Mouse (Mus musculus) neural tube, embryonic 13.5 days (tissue): Measurements from ENCODE around the gene Sf3b3. TPM values are rescaled to one million over a fixed set of nuclear protein-coding genes. Genes with fewer than 3 reads are reported as not detected.

ENCODE experiments used
- ATAC-seq: fragments of 200-750 bp; cut with Nextera tagmentation; 2 replicates; pipeline ENCODE4 v1.8.0; 2017; ENCODE audit warnings: low read depth, mild to moderate bottlenecking, moderate TSS enrichment, moderate library complexity
- H3K27ac ChIP-seq: fragments of 300-500 bp; sonication (generic); replicated peaks from 2 replicates; pipeline ENCODE4 v1.5.1; 2015; ENCODE audit warnings: moderate library complexity, mild to moderate bottlenecking, inconsistent platforms
- H3K27me3 ChIP-seq: fragments of 300-500 bp; sonication (generic); 2 replicates; pipeline ENCODE4 v1.6.1; 2015; ENCODE audit warnings: mild to moderate bottlenecking, inconsistent platforms
- H3K36me3 ChIP-seq: fragments of 300-500 bp; sonication (generic); 2 replicates; pipeline ENCODE4 v1.6.1; 2015; ENCODE audit warnings: mild to moderate bottlenecking, inconsistent platforms
- H3K4me1 ChIP-seq: fragments of 300-500 bp; sonication (generic); replicated peaks from 2 replicates; pipeline ENCODE4 v1.6.1; 2015; ENCODE audit warnings: inconsistent platforms
- H3K4me2 ChIP-seq: fragments of 300-500 bp; sonication (generic); 2 replicates; pipeline ENCODE4 v1.6.1; 2015; ENCODE audit warnings: inconsistent platforms, mild to moderate bottlenecking, moderate library complexity
- H3K4me3 ChIP-seq: fragments of 300-500 bp; sonication (generic); 2 replicates; pipeline ENCODE4 v1.5.1; 2015; ENCODE audit warnings: mild to moderate bottlenecking, inconsistent platforms
- H3K9ac ChIP-seq: fragments of 300-500 bp; sonication (generic); 2 replicates; pipeline ENCODE4 v1.6.1; 2015; ENCODE audit warnings: moderate library complexity, mild to moderate bottlenecking, inconsistent platforms
- H3K9me3 ChIP-seq: fragments of 300-500 bp; sonication (generic); 2 replicates; pipeline ENCODE4 v1.6.1; 2016; ENCODE audit warnings: inconsistent platforms
- WGBS: fragments of 180-500 bp; shearing (Covaris S2); methylation state at CpG from one replicate; pipeline ENCODE4 v1.1.7; 2015; 5-methylcytosine and 5-hydroxymethylcytosine counted together
- polyA plus RNA-seq: library from polyadenylated mRNA; unstranded; fragments of >200 nt; fragmentation: Nextera tagmentation; extraction: Ambion mirVana; gene quantifications from 2 replicates; pipeline ENCODE4 v1.2.1, GENCODE M21; 2015

Sf3b3 gene
- polyA plus RNA-seq, 1 experiment from 2014 or later, result 93.9 TPM

DNA sequence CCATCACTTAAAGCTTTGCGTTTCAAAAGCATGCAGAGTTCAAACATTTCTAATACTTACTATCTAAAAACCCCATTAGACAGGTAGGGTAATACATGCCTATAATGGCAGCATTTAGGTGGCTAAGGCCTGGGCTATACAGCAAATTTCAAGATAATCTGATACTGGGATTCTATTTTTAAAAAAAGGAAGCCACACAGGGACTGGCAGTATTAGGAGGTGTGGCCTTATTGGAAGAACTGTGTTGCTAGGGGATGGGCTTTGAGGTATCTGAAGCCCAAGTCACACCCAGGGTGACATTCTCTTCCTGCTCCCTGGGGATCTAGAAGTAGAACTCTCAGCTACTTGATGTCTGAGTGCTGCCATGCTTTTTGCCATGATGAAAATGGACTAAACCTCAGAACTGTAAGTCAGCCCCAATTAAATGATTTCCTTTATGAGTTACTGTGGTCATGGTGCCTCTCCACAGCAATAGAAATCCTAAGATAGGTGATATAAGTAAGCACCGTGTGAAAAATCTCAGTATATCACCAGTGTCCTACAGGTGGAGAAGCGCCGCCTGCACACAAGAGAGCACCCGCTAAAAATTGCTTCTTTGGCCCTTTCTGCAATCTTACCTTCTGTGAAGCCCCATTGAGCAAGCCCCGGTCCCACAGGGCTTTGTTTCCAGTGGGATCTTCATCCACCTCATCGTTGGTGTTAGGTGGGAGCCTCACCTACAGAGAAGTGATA, 34.1 kb downstream of the Sf3b3 start:
- H3K4me3 ChIP-seq, result no peak overlapping the region
- no peak overlapping the region for H3K9ac ChIP-seq
- no peaks in the 10 kb centered on the region for H3K4me1 ChIP-seq
- WGBS, result 96% methylated on average over 7 of the region's 7 CpGs
- H3K4me2 ChIP-seq, result no peak overlapping the region
- H3K27ac ChIP-seq, result no peak overlapping the region
- no peaks in the 10 kb centered on the region for H3K9me3 ChIP-seq
- no peak for ATAC-seq
- H3K27me3 ChIP-seq, result no peaks in the 10 kb centered on the region
- H3K36me3 ChIP-seq, result peaks cover 92% of the 10 kb centered on the region

DNA sequence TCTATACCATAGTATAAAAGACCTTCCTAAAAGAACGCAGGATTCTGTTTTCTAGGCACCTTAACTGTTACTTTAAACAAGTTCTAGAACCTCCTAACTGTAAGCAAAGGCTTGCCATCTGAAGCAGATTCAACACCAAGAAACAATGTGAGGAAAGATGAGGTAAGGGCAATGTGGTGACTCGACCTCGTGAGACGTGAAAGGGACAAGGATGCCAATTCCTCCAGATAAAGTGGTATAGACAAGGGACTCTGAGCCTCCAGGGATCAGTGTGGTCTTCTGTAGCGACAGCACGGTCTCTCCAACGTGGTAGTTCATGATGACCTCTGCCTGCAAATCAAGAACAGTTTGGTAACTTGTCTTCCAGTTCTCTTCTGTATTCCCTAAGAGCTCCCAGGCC, 34.8 kb downstream of the Sf3b3 start:
- H3K27me3 ChIP-seq, result no peaks in the 10 kb centered on the region
- no peak overlapping the region for H3K4me2 ChIP-seq
- 96% methylated on average over 7 of the region's 7 CpGs for WGBS
- H3K9ac ChIP-seq, result no peak overlapping the region
- no peak overlapping the region for H3K27ac ChIP-seq
- H3K4me3 ChIP-seq, result no peak overlapping the region
- peaks cover 85% of the 10 kb centered on the region for H3K36me3 ChIP-seq
- no peaks in the 10 kb centered on the region for H3K9me3 ChIP-seq
- ATAC-seq, result no peak
- no peaks in the 10 kb centered on the region for H3K4me1 ChIP-seq

DNA sequence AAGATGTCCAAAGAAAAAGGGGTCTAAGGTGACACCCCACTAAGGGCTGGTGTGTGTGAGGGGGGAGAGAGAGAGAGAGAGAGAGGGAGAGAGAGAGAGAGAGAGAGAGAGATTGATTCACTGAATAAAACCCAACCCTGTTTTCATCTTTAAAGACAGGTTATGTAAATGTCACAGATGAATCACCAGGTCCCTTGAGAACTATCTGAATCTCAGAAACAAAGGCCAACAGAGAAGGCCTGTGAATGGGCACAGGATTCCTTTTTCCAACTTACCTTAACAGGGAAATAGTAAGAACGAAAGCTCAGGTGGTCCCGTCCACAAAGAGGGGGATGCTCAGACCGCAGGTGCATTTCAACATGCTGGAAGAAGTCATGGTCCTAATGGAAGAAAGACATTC, 35.5 kb downstream of the Sf3b3 start:
- WGBS, result 96% methylated on average over 3 of the region's 3 CpGs
- H3K9ac ChIP-seq, result no peak overlapping the region
- H3K4me1 ChIP-seq, result no peaks in the 10 kb centered on the region

DNA sequence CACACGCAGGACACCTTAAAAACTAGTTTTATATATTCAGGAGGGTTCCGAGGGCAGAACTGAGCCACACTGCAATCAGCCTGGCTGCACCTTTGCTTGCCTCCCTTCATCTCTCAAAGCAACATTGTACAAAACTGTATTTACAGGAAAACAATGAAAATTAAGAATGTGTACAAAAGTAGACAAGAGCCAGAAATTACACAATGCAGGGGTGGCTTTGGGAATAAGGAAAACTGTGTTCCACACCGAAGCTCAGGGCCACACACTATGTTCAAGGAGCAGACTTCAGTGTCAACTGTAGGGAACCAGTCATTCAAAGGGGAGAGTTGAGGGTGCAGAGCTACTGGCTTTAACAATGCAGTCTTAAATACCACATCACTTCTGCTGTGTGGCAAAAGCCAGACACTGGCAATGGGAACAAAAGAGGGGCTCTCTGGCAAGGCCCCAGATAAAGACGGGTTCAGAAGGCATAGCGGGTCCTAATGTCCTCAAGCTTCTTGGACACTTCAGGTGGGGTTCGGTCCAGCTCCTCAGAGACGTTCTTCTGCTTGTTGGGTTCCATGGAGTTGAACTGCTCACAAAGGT, 36.0 kb downstream of the Sf3b3 start:
- 90% methylated on average over 7 of the region's 7 CpGs for WGBS
- Histone ChIP-seq H3K4me2 (no peak overlapping the region), H3K9ac (no peak overlapping the region), H3K4me3 (no peak overlapping the region), H3K9me3 (no peaks in the 10 kb centered on the region), H3K4me1 (no peaks in the 10 kb centered on the region), H3K27ac (no peak overlapping the region), H3K36me3 (peaks cover 72% of the 10 kb centered on the region), H3K27me3 (no peaks in the 10 kb centered on the region)
- no peak for ATAC-seq

More for the DNA sequence above, 35.5 kb downstream of the Sf3b3 start:
- H3K27me3 ChIP-seq, result no peaks in the 10 kb centered on the region
- H3K9me3 ChIP-seq, result no peaks in the 10 kb centered on the region
- no peak for ATAC-seq
- H3K27ac ChIP-seq, result no peak overlapping the region
- peaks cover 78% of the 10 kb centered on the region for H3K36me3 ChIP-seq
- H3K4me2 ChIP-seq, result no peak overlapping the region
- H3K4me3 ChIP-seq, result no peak overlapping the region

DNA sequence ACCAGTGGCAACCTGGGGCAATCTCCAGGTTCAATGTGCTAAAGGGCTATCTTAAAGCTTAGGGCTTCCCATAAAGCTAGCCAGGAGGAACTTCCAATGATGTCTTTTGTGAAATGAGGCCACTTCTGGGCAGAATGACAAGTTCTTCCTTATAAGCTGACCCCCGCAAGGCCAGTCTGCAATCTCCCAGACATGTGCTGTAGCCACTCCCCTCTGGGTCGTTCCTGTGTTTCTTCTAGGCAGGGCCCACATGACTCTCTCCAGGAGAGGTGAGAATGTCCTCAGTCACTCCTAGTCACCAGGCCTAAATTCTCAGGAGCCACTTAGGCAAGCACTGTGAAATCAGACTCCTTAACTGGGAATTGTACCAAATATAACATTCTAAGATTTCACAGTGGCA, 36.8 kb downstream of the Sf3b3 start:
- Histone ChIP-seq H3K27me3 (no peaks in the 10 kb centered on the region), H3K9me3 (no peaks in the 10 kb centered on the region), H3K27ac (no peak overlapping the region), H3K36me3 (peaks cover 65% of the 10 kb centered on the region), H3K4me2 (no peak overlapping the region), H3K4me3 (no peak overlapping the region), H3K4me1 (no peaks in the 10 kb centered on the region), H3K9ac (no peak overlapping the region)
- ATAC-seq, result no peak
- 66% methylated on average over 2 of the region's 2 CpGs for WGBS

DNA sequence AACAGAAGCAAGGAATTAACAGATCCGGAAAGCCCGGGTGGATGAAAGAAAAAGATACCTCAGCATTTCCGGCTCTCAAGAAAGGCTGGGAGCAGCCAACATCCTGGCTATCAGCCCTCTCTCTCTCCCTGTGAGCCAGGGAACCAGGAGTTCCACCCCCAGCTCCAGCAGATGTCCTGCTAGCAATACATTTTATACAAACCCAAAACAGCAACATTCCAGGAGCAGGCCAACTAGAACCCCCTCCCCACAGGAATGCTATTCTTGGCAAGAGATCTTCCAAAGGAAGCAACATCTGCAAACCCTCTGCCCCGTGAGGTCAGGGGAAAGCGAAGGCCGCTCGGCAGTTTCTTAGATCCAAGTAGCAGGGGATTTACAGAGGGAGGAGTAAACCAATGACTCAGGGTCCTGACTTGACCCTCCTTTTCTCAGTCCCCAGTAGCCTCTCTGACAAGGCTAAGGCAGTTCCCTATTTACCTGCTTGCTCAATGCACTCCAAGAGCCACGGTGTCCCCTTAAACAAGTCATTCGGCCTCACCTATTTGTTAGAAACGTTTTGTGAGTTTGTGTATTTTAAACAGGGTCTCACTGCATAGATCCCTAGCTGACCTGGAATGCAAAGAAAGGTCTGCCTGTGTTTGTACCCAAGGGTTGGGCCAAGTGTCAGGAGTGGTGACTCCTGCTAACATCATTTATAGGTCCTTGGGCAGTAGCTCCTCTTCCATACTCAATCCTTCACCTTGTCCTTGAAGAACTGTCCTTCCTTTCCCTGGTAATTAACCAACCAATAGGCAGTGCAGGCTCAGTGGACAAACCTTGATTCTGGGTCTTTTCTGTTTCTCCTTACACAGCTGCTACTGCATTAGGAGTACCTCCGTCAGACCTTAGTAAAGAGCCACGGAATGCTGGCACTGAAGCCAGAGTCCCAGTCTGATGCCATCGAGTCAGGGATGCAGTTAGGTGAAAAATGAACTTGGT, 37.8 kb downstream of the Sf3b3 start:
- Histone ChIP-seq H3K4me1 (no peaks in the 10 kb centered on the region), H3K9ac (no peak overlapping the region), H3K36me3 (peaks cover 55% of the 10 kb centered on the region), H3K4me3 (no peak overlapping the region), H3K9me3 (no peaks in the 10 kb centered on the region), H3K4me2 (no peak overlapping the region), H3K27ac (peak overlapping the region; percentile 33; the same call in 1 of the 2 replicates), H3K27me3 (no peaks in the 10 kb centered on the region)
- WGBS, result 66% methylated on average over 13 of the region's 13 CpGs
- ATAC-seq, result no peak

DNA sequence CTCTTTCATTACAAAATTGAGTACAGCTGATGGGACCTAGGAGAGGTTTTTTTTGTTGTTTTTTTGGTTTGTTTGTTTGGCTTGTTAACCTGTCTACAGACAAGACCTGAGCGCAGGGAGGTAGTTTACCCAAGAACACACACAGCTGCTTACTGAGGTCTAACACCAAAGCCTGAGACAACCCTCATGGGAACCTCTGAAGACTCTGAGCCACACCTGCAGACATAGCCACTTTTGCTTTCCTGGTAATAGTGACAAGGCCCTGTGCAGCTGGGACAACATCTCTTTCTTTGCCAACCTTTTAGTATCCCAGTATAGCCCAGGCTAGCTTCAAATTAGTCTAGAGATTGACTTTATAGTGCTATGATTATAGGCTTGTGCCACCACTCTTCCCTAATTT, 40.4 kb downstream of the Sf3b3 start:
- Histone ChIP-seq H3K27ac (no peak overlapping the region), H3K4me2 (no peak overlapping the region), H3K27me3 (no peaks in the 10 kb centered on the region), H3K9ac (no peak overlapping the region), H3K4me1 (no peaks in the 10 kb centered on the region), H3K36me3 (peaks cover 28% of the 10 kb centered on the region), H3K4me3 (no peak overlapping the region), H3K9me3 (no peaks in the 10 kb centered on the region)
- 96% methylated on average over 1 of the region's 1 CpGs for WGBS
- no peak for ATAC-seq

DNA sequence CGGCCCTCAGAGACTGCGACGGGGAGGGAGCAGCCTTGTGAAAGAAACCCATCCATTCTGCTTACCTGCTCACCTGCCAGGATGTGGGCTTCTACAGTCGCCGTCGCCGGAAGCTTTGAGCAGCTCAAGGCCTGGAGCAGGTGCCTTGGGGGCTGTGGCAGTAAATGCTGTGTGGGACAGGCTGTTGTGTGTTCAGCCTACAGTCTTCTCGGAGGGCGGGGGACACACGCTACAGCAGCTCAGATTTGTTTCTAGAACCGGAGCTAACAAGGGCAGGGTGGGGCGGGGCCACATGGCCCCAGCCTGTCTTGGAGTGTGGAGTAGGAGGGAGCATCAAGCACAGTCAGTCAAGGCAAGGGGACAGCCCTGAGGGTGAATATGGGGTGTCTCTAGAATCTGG, 40.9 kb downstream of the Sf3b3 start, which contains the start of gene Il34:
TSS of gene Il34 (minus strand) at position 256 of the 400 bp plus-strand sequence.
- ATAC-seq, result no peak
- no peak within 1 kb of the TSS for H3K9ac ChIP-seq
- no peak within 1 kb of the TSS for H3K27ac ChIP-seq
- H3K9me3 ChIP-seq, result no peaks in the 10 kb centered on the region
- 47% methylated on average over 12 of the region's 12 CpGs for WGBS
- H3K4me2 ChIP-seq, result no peak within 1 kb of the TSS
- H3K36me3 ChIP-seq, result peaks cover 23% of the 10 kb centered on the region
- H3K27me3 ChIP-seq, result no peaks in the 10 kb centered on the region
- no peak within 1 kb of the TSS for H3K4me3 ChIP-seq
- H3K4me1 ChIP-seq, result no peaks in the 10 kb centered on the region

DNA sequence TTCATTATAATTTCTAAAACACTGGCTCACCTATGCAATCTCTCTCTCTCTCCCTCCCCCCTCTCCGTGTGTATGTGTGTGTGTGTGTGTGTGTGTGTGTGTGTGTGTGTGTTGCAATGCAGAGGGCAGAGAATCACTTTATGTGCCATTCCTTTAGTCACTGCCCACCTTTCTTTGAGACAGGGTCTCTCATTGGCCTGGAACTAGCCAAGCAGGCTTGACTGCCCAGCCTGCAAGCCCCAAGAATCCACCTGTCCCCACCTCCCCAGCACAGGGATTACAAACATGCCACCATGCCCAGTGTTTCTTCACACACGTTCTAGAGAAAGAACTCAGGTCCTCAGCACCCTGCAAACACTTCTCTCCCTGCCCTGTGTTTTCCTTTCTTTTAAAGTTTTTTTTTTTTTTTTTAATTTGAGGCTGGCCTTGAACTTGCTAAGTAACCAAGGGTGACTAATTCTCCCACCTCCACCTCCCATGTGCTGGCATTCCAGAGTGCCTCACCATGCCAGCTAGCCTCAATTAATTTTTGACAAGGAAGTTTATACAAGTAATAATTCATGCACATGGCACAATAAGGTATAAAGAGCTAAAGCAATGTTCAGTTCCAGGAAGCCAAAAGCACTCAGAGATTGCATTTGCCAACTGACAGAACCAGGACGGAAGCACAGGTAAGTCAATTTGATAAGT, 41.6 kb downstream of the Sf3b3 start:
- no peak overlapping the region for H3K27ac ChIP-seq
- H3K4me1 ChIP-seq, result no peaks in the 10 kb centered on the region
- H3K4me2 ChIP-seq, result no peak overlapping the region
- H3K9ac ChIP-seq, result no peak overlapping the region
- no peak overlapping the region for H3K4me3 ChIP-seq
- H3K36me3 ChIP-seq, result peaks cover 16% of the 10 kb centered on the region
- H3K27me3 ChIP-seq, result no peaks in the 10 kb centered on the region
- no peaks in the 10 kb centered on the region for H3K9me3 ChIP-seq
- WGBS, result 68% methylated on average over 3 of the region's 3 CpGs
- ATAC-seq, result no peak

DNA sequence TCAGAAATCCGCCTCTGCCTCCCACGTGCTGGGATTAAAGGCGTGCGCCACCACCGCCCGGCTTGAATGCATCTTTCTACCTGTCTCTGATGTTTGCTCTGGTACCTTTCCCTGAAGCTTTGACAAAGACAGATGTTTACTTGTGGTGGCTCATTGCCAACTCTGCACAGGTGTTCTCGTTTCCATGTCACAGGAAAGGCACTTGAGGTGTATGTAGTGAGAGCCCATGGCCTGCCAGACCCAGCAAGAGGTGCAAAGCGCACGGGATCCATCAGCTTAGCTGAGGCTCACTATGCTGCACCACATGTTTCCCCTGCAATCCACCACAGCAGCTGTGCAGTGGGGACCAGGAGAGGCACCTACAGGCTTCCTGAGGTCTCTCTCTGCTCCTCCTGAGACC, 42.7 kb downstream of the Sf3b3 start:
- Histone ChIP-seq H3K4me2 (no peak overlapping the region), H3K9me3 (no peaks in the 10 kb centered on the region), H3K4me1 (no peaks in the 10 kb centered on the region), H3K9ac (no peak overlapping the region), H3K36me3 (peaks cover 5% of the 10 kb centered on the region; the same call in 1 of the 2 replicates), H3K4me3 (no peak overlapping the region), H3K27me3 (no peaks in the 10 kb centered on the region), H3K27ac (no peak overlapping the region)
- ATAC-seq, result no peak
- 90% methylated on average over 9 of the region's 9 CpGs for whole genome bisulfite sequencing

DNA sequence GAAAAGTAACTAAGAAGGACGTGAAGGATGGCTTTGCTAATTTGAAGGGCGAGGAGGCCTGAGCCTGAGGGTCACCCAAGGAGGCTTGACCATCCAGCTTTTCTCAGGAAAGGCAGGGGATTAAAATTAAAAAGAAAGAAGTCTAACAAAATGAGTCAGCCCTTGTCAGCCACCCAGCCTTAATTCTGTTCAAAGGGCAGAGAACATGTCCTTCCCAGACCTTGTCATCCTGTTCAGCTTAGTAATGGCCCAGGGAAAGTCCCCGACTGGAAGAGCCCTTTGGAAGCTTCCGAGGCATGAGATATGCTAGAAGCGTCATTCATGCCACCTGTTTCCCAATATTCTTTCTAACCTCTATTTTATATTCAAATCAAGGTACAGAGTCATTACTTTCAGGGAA, 43.6 kb downstream of the Sf3b3 start:
- 85% methylated on average over 5 of the region's 5 CpGs for WGBS
- no peak for ATAC-seq

More for the DNA sequence above, 43.6 kb downstream of the Sf3b3 start:
- Histone ChIP-seq H3K27ac (no peak overlapping the region), H3K4me1 (no peaks in the 10 kb centered on the region), H3K4me2 (no peak overlapping the region), H3K9ac (no peak overlapping the region), H3K27me3 (no peaks in the 10 kb centered on the region), H3K36me3 (no peaks in the 10 kb centered on the region), H3K4me3 (no peak overlapping the region), H3K9me3 (no peaks in the 10 kb centered on the region)
